Mouse (Mus musculus): ENCODE data around the gene Sorcs3. TPM values are rescaled to one million over a fixed set of nuclear protein-coding genes. Genes with fewer than 3 reads are reported as not detected.
A peak's percentile ranks its signal among the peaks of the same experiment; 100 is the strongest.

Gene Sorcs3
- total RNA-seq, 2 experiments from 2014 or later: 0.05 to 0.07 TPM

DNA sequence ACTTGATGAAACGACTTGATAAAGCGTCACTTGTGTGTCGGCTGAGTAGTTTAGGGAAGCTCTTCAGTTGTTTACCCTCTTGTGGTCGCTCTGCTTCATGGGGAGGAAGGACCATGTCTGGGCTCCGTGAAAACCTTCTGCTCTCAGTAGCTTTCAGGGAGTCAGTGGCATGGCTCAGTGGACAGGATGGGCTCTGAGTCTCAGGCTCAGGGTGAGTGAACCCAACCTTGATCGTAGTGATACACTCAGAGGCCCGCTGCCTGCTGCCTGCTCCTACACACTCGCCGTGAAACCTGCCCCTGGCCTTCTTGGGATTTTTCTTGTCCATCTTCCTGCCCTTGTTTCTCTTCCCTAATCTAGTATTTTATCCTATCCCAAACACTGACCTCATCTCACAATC lies 166.0 kb downstream of the Sorcs3 start:
- no peak for DNase-seq (ENCODE audit: low spot score in 2 of 2)

- DNase-seq (ENCODE audit: low spot score in 2 of 2): no peak
Measured at GRCm38 (mm10) chr19:48378006-48378540, 172.2 kb downstream of the Sorcs3 start.

DNA sequence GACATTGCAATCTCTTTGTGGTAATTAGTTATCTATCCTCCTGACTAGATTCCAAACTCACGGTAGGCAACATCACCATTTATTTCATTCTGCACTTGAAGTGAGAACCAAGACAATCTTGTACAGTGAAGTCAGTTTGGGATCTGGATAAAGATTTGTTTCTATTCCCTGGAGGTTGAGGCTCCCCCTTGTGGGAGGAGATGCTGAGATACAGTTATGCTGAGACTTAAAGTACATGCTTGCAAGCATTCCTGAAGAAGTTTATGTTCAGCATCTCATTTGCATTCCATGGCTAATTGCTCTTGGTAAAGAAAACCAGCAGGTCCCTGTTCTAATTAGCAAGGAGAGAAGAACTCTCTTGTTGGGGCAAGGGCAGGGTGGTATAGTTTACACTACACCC lies 185.7 kb downstream of the Sorcs3 start:
- DNase-seq (ENCODE audit: low spot score in 2 of 2): no peak

GRCm38 (mm10) chr19:48404774-48405495 lies 199.1 kb downstream of the Sorcs3 start:
- no peak for DNase-seq (ENCODE audit: low spot score in 2 of 2)

DNA sequence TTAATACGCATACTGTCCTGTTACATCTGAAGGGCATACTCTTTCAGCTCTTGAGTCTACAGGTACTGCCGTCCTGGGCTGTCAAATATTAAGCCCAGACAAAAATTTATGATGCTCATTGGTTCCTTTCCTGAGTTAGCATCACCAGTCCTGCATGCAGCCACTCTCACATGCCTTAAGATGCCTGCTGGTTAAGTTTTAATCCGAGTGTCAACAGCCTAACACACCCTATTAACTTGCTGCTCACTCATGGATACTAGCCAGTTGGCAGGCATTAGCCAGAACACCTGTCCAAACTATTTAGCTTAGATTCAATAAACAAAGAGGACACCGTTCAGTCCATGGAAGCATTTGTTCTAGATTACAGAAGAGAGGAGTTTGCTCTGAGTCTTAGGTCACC lies 202.4 kb downstream of the Sorcs3 start:
- DNase-seq (ENCODE audit: low spot score in 2 of 2): no peak

GRCm38 (mm10) chr19:48411332-48411731 lies 205.5 kb downstream of the Sorcs3 start:
- no peak for DNase-seq (ENCODE audit: low spot score in 2 of 2)

GRCm38 (mm10) chr19:48413836-48414235 lies 208.0 kb downstream of the Sorcs3 start:
- peak in 1 of 2 experiments; percentile 28 for DNase-seq (ENCODE audit: low spot score in 2 of 2)

- no peak for DNase-seq (ENCODE audit: low spot score in 2 of 2)
Measured at GRCm38 (mm10) chr19:48418356-48418755, 212.5 kb downstream of the Sorcs3 start.

DNA sequence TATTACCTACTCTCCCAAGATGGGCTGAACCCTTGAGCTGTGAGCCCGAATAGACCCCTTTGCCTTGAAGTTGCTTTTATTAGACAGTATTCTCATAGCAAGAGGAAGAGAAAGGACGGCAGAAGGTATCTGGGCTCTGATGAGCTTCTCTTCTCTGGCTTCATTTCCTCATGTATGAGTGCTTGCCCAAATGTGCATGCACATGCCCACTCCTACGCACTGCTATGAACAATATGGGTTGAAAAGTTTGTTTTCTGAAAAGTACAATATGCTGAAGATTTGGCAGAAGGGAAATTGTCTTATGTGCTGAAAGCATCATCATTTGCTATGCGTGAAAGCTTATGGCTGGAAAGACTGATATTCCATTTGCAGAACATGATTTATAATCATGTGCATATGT lies 223.4 kb downstream of the Sorcs3 start:
- no peak for DNase-seq (ENCODE audit: low spot score in 2 of 2)

GRCm38 (mm10) chr19:48429755-48430154 lies 223.9 kb downstream of the Sorcs3 start:
- DNase-seq (ENCODE audit: low spot score in 2 of 2): no peak

DNA sequence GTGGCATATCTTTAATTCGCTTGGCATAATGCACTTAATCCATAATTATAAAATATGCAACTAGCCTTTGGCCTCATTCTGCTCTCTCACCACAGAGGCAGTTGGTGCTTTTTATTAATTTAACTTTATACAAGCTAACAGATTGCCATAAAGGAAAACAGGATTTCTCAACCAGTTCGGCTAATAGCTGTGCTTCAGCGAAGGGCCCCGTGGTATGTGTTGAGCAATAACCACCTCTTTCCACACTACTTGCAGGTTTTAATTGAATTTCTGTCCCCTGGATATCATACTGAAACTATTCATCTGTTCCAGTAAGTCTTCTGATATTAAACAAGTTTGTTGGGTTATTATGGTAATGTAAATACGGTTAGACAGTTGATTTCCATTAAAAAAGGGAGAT lies 224.5 kb downstream of the Sorcs3 start:
- no peak for DNase-seq (ENCODE audit: low spot score in 2 of 2)

DNA sequence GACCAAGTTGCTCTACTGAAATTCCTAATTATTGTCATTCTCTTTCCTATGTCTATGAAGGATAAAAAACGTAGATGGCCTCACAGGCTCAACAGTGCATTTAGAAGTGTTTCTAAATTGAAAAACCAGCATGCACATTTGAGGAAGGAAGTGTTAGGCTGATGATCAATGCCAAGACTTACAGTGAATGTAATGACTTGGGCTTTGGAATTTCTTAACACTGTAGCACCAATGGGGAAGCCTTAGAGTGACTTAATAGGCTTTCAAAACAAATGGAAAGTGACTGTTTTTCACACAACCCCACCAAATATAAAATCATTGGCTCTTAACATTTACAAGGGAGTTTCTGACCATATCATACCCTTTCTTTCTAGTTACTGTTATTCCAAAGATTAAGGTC lies 232.6 kb downstream of the Sorcs3 start:
- no peak for DNase-seq (ENCODE audit: low spot score in 2 of 2)

- no peak for DNase-seq (ENCODE audit: low spot score in 2 of 2)
Measured at GRCm38 (mm10) chr19:48461141-48461540, 255.3 kb downstream of the Sorcs3 start.

DNA sequence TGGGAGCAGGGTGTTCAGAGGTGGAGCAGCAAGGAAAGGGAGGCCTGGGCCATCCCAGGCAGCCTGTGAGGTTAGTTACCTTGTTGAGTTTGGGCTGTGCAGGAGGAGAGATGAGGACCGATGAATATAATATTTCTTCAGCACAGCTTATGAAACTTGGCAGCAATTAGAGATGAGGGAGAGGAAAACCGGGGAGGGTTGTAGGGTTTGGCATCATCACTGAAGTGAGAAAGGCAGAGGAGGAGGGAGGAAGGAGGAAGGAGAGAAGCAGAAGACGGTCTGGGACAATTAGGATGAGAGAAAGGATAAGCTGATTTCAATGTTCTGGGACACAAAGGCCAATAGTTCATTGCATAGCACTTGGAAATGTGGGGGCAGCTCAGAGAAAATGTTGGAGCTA lies 256.6 kb downstream of the Sorcs3 start:
- no peak for DNase-seq (ENCODE audit: low spot score in 2 of 2)

- DNase-seq (ENCODE audit: low spot score in 2 of 2): no peak
Measured at GRCm38 (mm10) chr19:48463494-48463893, 257.7 kb downstream of the Sorcs3 start.

- no peak for DNase-seq (ENCODE audit: low spot score in 2 of 2)
Measured at GRCm38 (mm10) chr19:48467471-48467870, 261.6 kb downstream of the Sorcs3 start.

DNA sequence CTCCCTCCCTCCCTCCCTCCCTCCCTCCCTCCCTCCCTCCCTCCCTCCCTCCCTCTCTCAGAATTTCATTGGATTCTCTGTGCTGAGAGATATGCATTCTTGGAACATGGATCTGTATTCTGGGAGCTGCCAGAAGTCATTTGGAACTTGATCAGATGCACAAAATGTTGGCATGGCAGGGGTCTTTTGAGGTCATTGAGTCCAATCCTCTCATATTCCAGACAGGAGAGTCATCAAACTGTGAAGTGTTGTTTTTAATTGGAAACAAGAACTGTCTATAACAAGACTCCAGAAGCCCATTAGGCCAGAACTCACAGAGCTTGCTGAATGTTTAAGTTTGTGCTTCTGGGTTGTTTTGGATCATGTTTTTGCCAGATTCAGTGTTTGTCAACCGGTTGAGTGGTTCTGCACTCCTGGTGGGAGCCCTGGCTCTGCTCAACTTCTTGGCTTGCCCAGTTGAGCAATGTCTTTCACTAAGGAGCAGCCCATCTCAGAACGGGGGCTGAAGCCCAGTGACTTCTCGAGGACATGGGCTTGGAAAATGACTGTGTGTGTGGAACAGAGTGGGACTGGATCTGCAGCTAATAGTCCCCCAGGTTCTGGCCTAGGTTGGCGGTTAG lies 264.1 kb downstream of the Sorcs3 start:
- no peak for DNase-seq (ENCODE audit: low spot score in 2 of 2)

DNA sequence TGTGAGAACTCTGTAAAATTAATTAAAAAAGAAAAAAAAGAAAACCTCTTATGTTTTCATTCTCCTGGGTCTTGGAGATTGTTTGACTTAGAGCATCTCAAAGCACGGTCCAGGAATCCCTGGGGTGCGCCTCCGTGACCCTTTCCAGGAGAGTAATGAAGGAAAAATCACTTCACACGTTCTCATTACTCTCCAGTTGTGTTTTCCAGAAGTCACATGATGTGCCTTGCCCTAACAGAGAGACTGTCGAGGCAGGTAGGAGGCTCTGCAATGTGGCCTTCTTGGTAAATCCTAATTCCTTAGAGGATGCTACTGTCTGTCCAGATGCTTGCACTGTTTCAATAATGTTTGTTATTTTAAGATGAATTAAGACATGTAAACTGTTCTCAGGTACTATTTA lies 266.1 kb downstream of the Sorcs3 start:
- DNase-seq (ENCODE audit: low spot score in 2 of 2): no peak

DNA sequence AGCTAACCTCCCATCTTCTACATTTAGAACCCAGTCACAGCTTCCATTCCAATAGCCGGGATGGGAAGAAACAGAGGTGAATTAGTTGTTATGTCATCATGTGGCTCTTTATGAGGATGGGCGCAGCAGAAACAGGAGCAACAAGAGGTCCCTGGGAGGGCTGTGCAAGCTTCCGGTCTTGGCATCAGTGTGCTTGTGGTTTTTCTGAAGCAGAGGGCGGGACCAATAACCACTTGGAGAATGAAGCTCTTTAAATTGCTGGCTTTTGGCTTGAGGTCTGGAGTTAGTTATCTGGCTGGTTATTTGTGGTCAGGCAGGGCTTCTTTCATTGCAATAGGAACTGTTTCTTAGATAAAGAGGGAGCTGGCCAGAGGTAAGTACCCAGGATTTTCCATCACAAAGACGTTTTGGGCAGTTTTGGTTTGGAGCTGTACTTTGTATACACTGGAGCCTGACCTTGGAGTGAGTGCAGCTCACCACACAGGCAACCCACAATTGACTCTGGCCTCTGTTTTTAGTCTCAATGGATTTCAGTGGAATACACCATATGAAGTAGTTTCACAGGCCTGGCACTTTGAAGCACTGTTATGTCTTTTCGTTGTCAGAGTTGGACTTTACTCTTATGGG lies 270.1 kb downstream of the Sorcs3 start:
- no peak for DNase-seq (ENCODE audit: low spot score in 2 of 2)

- DNase-seq (ENCODE audit: low spot score in 2 of 2): no peak
Measured at GRCm38 (mm10) chr19:48478864-48479263, 273.0 kb downstream of the Sorcs3 start.

GRCm38 (mm10) chr19:48482946-48483345 lies 277.1 kb downstream of the Sorcs3 start:
- DNase-seq (ENCODE audit: low spot score in 2 of 2): no peak

- DNase-seq (ENCODE audit: low spot score in 2 of 2): no peak
Measured at GRCm38 (mm10) chr19:48491111-48491510, 285.3 kb downstream of the Sorcs3 start.

All from gastrocnemius, postnatal 4 days (tissue).